Mouse (Mus musculus) ES-Bruce4 (cell line): ENCODE measurements around the gene Rapgef4.

Experiments used
- CTCF ChIP-seq: IDR thresholded peaks from one replicate; pipeline ENCODE4 v1.8.1; 2011; ENCODE audit warnings: low read depth, low read length
- EP300 ChIP-seq: IDR thresholded peaks from 2 replicates; pipeline ENCODE4 v1.6.1; 2011; ENCODE audit warnings: low read depth, low read length; ENCODE audit not compliant: insufficient read depth
- POLR2A ChIP-seq: IDR thresholded peaks from one replicate; pipeline ENCODE4 v1.8.1; 2011; ENCODE audit warnings: low read length; ENCODE audit not compliant: insufficient read depth

DNA sequence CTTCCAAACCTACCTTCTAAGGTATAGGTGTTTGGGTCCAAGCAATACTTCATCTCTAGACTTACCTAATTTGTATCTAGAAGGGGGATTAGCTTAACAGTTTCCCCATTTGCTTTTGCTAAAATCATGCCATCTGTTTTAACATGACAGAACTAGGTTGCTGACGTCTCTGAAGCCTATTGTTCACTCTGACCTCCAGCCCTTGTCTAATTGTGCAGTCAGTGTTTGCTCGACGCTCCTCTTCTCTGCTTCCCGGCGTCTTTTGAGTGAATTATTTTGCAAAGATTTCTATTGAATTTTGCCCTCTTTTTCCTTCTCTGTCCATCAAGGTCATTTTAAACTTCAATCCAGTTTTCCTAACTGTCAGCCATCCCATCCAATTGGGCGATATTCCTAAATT is 166.7 kb downstream of the Rapgef4 start:
- no peak for TF ChIP-seq CTCF
- no peak for TF ChIP-seq POLR2A
- TF ChIP-seq EP300 = no peak
